Mouse (Mus musculus): ENCODE data around the gene Rabl3.

The Rabl3 gene

DNA sequence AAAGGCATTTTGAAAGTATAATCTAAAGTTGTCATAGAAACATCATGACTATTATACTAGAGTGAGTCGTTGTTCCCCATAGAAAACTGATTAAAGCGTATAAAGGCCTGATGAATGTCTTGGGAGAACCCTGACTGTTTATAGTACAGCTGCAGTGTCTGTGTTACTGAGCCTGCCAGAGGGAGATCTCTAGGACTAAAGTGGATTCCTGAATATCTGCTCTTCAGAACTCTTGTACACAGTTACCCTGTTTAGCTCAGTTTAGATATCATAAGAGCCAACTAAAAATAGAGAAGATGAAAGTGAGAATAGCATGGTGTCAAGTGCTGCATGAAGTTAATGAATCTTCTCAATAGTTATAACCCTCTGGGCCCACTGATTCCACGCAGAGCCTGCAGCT, 10.6 kb downstream of the Rabl3 start:
- DNase-seq = no peak

GRCm38 (mm10) chr16:37550981-37551380, 11.3 kb downstream of the Rabl3 start:
- DNase-seq = no peak

- DNase-seq = no peak
Observed at GRCm38 (mm10) chr16:37552824-37553223, 13.1 kb downstream of the Rabl3 start.

- DNase-seq = no peak
Observed at GRCm38 (mm10) chr16:37562414-37562813, 22.7 kb downstream of the Rabl3 start.

- peak; percentile 10 for DNase-seq
Observed at GRCm38 (mm10) chr16:37562961-37563360, 23.3 kb downstream of the Rabl3 start.

DNA sequence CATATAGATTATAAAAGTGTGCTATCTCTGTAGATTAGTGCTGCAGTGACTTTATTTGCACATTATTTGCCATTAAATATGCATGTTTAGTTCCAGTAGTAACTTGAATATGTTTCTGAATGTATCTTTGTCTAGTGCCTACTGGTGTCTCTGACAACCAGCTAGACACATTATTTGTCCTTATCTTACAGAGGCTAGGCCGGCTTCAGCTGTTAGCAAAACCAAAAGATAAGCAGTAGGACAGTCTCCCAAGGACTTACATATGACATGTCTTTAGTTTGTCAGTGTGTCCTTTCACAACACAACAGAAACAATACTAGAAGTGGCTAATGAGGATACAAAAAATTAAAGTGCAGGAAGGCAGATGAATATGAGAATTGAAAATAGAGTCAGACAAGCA, 25.4 kb downstream of the Rabl3 start:
- DNase-seq = no peak

GRCm38 (mm10) chr16:37566107-37566506, 26.4 kb downstream of the Rabl3 start:
- no peak for DNase-seq

DNA sequence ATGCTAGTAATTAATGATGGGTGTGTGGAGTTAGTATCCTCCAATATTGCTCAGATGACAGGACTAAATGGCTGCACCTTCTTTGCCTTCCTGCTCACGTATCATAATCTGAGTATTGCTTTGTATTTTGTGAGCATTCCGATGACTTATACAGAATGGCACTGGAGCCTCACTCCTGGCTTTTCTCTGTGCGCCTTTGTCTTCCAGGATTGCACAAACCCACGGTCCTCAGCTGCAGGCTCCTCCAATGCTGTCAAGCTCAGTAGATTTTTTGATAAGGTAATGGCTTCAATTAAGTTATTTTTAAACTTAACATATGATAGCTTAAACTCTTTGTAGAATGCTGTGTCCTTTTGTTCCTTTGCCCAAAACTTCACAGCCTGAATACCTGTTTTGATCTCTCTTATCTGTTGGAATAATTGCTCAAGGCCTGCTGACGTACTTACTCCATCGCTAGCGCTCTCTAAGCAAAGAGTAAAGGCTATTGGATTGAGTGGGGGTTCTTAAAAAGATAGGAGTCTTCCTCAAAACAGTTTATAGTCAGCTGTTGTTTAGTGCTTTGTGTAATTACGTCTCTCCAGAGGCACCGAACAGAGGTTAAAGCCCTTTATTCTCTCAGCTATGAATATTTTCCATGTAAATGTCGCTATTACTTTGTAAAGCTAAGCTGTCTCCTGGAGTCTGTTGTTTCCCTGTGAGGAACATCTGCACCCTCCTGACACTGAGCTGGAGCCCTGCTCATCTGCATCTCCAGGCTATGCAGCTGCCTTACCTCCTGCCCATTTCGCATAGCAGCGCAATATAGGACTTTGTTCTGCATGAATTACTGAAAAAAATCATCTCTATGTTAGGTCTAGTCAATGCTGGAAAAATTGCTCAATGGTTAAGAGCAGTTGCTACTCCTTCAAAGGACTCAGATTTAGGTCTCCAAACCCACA, 27.7 kb downstream of the Rabl3 start:
- DNase-seq = no peak

DNA sequence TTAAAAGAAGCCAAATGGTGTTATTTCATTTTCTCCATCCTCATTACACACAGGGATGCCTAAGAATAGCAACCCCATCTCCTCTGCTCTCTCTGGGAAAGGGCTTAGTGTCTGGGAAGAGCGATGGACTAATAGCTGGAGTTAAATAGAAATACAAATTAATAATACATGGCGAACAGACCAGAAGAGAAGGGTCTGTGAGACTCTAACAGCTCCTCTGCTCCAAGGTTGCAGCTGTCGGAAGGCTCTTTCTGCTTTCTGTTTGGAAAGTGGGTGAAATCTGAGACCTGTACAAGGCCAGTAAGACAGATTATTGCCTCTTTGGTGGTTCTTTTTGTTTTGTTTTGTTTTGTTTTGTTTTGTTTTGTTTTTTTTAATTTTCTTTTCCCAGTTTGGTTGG, 31.9 kb downstream of the Rabl3 start:
- no peak for DNase-seq

DNA sequence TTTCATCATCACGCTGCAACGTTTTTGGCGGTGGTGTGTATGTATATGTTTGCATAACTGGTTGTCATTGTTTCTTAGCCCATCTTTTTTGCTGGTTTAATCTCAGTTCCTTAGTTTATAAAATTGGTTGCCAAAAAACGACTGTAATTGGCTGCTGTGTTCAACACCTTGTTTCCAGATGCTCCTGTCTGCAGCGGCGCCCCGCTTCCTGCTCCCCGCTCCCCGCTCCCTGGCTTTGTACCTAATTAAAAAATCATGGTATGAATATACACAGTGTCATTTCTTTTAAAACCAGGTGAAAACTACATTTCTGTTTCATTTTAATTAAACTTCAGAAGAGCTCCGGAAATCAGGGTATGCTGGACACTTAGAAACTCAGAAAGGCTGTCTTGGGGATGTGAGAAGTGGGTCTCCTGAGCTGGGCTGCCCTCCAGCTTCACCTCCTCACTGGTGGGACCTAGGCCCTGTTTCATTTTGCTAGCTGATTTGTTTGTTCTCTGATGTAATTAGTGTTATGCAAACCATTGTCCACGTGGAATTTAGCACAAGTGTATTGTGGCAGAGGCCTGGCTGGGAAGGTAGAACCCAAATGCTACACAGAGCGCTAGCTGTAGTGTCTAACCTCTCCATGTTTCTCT, 32.6 kb downstream of the Rabl3 start:
- DNase-seq = no peak

- no peak for DNase-seq
Observed at GRCm38 (mm10) chr16:37573061-37573460, 33.4 kb downstream of the Rabl3 start.

DNA sequence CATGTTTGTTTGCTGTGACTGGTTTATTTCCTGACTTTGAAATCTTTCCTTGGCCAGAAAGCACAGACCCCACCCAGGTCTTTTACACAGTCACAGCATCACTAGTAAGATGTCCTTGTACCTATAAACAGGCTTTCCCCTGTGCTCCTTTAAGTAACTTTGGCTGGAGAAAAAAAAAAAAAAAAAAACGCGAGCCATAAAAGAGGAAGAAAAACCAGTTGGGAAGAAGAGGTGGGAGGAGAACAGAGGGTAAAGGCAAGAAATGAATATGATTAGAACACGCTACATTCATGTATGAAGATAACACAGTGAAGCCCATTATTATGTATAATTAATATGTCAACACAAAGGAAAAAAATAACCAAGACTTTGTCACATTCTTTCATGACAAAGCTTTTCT, 35.6 kb downstream of the Rabl3 start:
- no peak for DNase-seq

GRCm38 (mm10) chr16:37579591-37579990, 39.9 kb downstream of the Rabl3 start:
- no peak for DNase-seq

- DNase-seq = no peak
Observed at GRCm38 (mm10) chr16:37579994-37580393, 40.3 kb downstream of the Rabl3 start, which contains the start of gene Hgd. TSS of gene Hgd (plus strand) at chr16:37580153.

DNA sequence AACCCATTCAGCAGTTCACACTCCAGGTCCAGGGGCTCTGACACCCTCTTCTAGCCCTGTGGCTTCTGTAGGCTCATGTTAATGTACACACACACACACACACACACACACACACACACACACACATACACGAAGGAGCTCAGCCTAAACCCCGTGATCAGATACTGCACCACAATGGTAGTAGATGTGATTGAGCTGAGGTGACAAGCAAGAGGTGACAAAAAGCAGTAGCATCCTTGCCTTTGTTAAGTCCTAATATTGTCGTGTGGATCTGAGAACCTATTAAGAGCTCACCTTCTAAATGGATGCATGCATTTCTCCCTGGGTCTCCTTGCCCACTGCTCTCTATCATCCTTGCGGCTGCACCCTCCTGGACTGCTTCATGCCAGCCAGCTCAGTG, 41.0 kb downstream of the Rabl3 start:
- DNase-seq = no peak

DNA sequence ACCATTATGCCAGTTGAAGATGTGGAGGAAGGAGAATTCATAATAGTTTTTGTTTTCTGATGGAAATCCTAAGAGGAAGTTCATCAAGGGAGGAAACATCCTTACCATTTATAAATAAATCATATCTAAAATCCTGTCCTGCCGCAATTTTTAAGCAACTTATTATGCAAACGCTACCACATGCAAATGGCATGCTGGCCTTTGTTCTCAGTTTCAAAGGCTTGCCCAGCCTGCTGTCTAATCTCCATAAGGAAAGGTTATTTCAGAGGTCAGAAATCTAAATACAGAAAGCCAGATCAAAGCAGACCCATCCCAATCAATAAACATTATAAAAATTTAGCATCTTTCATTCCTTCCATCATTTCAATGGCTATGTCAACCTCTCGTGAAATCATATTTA, 42.2 kb downstream of the Rabl3 start:
- DNase-seq = no peak

DNA sequence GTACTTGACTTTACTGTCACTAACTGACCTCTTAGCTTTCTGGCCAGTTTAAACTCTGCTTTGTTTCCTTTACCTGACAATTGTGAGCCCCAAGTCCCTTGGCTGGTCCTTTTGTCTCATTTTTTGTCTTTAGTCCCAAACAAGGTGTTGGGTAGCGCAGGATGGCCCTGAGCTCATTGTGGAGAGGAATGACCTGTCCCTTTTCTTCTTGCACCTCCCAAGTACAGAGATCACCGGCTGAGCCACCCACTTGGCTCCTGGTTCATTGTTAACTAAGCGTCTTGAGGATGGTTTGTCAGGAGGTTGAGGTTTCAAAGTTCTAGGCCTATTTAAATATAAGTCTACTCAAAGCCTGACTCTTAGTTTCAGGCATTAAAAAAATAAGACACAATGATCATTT, 43.6 kb downstream of the Rabl3 start:
- no peak for DNase-seq

DNA sequence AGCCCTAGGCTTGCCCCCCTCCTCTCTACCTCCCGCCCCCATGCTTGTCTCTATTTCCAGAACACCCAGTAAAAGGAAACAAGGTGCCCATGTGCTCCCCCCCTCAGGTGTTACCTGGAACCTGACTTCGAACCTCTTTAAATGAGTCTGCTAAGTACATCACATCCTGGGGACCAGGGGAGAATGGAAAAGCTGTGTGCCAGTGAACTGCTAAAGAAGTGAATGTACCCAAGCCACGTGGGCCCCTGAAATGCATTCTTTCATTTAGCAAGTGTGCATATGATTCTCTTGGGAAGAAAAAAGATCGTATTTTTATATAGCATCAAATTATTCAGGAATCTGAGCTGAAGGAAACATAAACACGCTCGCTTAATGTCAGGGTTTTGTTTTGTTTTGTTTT, 44.1 kb downstream of the Rabl3 start:
- no peak for DNase-seq

- peak; percentile 43 for DNase-seq
Observed at GRCm38 (mm10) chr16:37584218-37585035, 44.7 kb downstream of the Rabl3 start.

DNA sequence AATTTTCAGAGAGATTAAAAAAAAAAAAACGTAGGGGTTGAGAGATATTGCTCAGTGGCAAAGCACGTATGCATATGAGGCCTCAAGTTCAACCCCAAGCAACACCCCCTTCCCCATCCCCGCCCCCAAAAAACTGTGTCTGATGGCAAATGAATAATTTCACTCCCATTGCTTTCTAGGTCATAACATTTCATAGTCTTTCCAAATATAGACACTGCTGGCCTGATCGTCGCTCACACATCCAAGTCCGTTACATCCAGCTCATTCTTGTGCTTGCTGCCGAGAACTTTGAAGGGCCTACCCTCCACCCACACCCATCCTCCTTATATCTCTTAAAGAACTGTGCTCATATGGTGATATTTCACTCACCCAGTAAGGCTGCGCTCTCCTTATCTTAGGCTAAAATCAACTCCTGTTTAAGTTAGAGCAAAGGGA, 45.5 kb downstream of the Rabl3 start:
- no peak for DNase-seq

DNA sequence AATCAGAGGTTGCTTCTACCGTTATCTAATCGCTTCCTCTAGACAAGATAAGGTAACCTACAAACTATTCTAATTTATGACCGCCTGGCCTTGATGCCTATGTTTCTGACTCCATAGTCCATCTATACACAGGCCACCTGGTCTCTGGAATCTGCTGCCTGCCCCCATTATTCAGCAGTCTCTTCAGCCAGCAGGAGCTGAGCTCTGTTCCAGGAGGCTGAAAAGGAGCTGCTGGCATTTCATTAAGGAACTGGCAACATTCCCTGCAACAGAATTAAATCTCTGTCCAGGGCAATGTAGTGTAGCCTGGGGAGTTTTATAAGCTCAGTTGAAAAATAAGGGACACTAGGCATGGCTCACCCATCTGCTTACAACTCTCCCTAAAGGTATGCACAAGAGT, 51.2 kb downstream of the Rabl3 start:
- no peak for DNase-seq

- no peak for DNase-seq
Observed at GRCm38 (mm10) chr16:37591551-37591950, 51.9 kb downstream of the Rabl3 start.

GRCm38 (mm10) chr16:37597412-37597811, 57.7 kb downstream of the Rabl3 start:
- no peak for DNase-seq

Data from right cerebral cortex, postnatal 14 days (tissue).